Mouse (Mus musculus): ENCODE results near the gene Il2rg.

Il2rg gene

GRCm38 (mm10) chrX:101260441-101261325, 7.4 kb downstream of the Il2rg start:
- DNase-seq = peak in 1 of 2 experiments; percentile 57

DNA sequence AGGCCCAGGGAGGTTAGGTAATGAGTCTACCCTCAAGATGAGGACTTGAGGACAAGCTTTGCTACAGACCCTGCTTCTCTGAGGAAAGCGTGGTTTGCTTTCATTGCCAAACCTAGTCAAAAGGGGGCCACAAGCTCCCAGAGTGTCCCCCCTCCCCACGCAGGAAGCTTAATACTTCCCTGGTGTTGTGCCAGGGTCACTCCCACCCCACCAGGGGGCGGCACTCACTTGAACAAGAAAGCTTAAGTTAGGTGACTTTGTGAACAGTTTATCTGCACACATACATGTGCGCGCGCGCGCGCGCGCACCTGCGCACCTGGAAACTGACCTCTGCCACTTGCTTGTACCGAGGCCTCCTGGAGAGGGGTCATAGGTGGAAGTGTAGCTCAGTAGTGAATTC, 11.5 kb downstream of the Il2rg start:
- DNase-seq = peak in 1 of 2 experiments; percentile 37

DNA sequence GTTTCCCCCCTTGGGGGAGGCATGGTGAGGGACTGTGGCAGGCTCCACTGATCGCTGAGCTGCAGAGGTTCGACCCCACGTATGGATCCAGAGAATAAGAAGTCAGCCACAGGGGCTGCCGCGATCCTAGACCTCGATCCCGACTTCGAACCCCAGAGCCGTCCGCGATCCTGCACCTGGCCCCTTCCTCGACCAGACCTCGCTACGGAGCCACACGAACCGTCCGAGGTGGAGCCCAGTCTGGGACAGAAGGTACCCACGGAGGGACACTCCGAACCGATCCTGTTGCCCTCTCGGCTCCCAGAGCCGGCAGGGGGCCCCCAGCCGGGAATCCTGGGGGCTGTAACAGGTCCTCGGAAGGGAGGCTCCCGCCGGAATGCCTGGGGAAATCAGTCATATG, 13.3 kb downstream of the Il2rg start:
- DNase-seq = peak; percentile 9 to 13

GRCm38 (mm10) chrX:101253952-101254729, 13.9 kb downstream of the Il2rg start, which contains the start of gene Foxo4:
Foxo4 (plus strand) TSS chrX:101254528.
- DNase-seq = peak; percentile 89 to 90

- no peak for DNase-seq
Measured at GRCm38 (mm10) chrX:101245011-101245410, 23.0 kb downstream of the Il2rg start.

GRCm38 (mm10) chrX:101222796-101223162, 45.3 kb downstream of the Il2rg start:
- no peak for DNase-seq

GRCm38 (mm10) chrX:101221834-101222795, 45.9 kb downstream of the Il2rg start, which contains the start of gene Snx12:
Snx12 (minus strand) TSS chrX:101222563.
- DNase-seq = peak; percentile 88 to 93

All from cerebellum, postnatal 14 days (tissue).